Mouse (Mus musculus): ENCODE results near the gene Gfer. TPM values are rescaled to one million over a fixed set of nuclear protein-coding genes. Genes with fewer than 3 reads are reported as not detected.
A peak's percentile ranks its signal among the peaks of the same experiment; 100 is the strongest.

Gene Gfer
- total and polyA plus RNA-seq, 3 experiments, result 83.0 to 86.8 TPM; not detected in 1

GRCm38 (mm10) chr17:24649581-24650069, 46.3 kb downstream of the Gfer start:
- H3K4me3 ChIP-seq (ENCODE audit: control insufficient read depth in 1 of 2, insufficient read depth in 1 of 2, low read depth in 2 of 2, low read length in 2 of 2), result peak overlapping the region; percentile 53 to 56; a peak in 3 of 4 replicates
- H3K9me3 ChIP-seq (replicated peaks; ENCODE audit: insufficient read depth, low read length), result no peaks in the 10 kb centered on the region
- H3K36me3 ChIP-seq (ENCODE audit: control insufficient read depth in 1 of 2, insufficient read depth in 2 of 2, low read length in 2 of 2), result no peaks in the 10 kb centered on the region
- H3K4me1 ChIP-seq (ENCODE audit: control insufficient read depth in 1 of 2, insufficient read depth in 2 of 2, low read length in 2 of 2), result no peaks in the 10 kb centered on the region
- no peak for DNase-seq (ENCODE audit: low read depth, low spot score)
- peak overlapping the region; percentile 52 for H3K9ac ChIP-seq (ENCODE audit: control insufficient read depth, low read depth, low read length, poor library complexity, severe bottlenecking)
- no peak for TF ChIP-seq MAX (IDR thresholded peaks at IDR 0.05; ENCODE audit: low read length)
- no peak for TF ChIP-seq TAL1 (IDR thresholded peaks at IDR 0.05; ENCODE audit: low read length)
- H3K27ac ChIP-seq (ENCODE audit: control insufficient read depth, low read depth, low read length), result no peak overlapping the region
- no peaks in the 10 kb centered on the region for H3K79me2 ChIP-seq (ENCODE audit: control insufficient read depth, insufficient read depth, low read length, poor library complexity)
- H3K27me3 ChIP-seq (ENCODE audit: control insufficient read depth in 1 of 2, insufficient read depth in 2 of 2, low read length in 2 of 2), result peaks cover 16 to 25% of the 10 kb centered on the region in 2 experiments

- Histone ChIP-seq H3K9me3 (replicated peaks; ENCODE audit: insufficient read depth, low read length) (no peaks in the 10 kb centered on the region), H3K9ac (ENCODE audit: control insufficient read depth, low read depth, low read length, poor library complexity, severe bottlenecking) (no peak overlapping the region), H3K79me2 (ENCODE audit: control insufficient read depth, insufficient read depth, low read length, poor library complexity) (no peaks in the 10 kb centered on the region), H3K4me3 (ENCODE audit: control insufficient read depth in 1 of 2, insufficient read depth in 1 of 2, low read depth in 2 of 2, low read length in 2 of 2) (no peak overlapping the region), H3K4me1 (ENCODE audit: control insufficient read depth in 1 of 2, insufficient read depth in 2 of 2, low read length in 2 of 2) (no peaks in the 10 kb centered on the region), H3K27ac (ENCODE audit: control insufficient read depth, low read depth, low read length) (no peak overlapping the region), H3K27me3 (ENCODE audit: control insufficient read depth in 1 of 2, insufficient read depth in 2 of 2, low read length in 2 of 2) (peaks cover 16 to 25% of the 10 kb centered on the region in 2 experiments), H3K36me3 (ENCODE audit: control insufficient read depth in 1 of 2, insufficient read depth in 2 of 2, low read length in 2 of 2) (no peaks in the 10 kb centered on the region)
- DNase-seq (ENCODE audit: low read depth, low spot score), result no peak
- TF ChIP-seq MAX (IDR thresholded peaks at IDR 0.05; ENCODE audit: low read length) (no peak), MYB (IDR thresholded peaks at IDR 0.05; ENCODE audit: low read depth, low read length) (no peak), TAL1 (IDR thresholded peaks at IDR 0.05; ENCODE audit: low read length) (no peak), RAD21 (IDR thresholded peaks at IDR 0.05; ENCODE audit: low read depth, low read length) (no peak), POLR2AphosphoS2 (IDR thresholded peaks at IDR 0.05; ENCODE audit: low read length) (no peak), ETS1 (IDR thresholded peaks at IDR 0.05; ENCODE audit: low read depth, low read length) (no peak), KAT2A (conservative IDR thresholded peaks at IDR 0.05; ENCODE audit: low read depth, low read length) (no peak), ZKSCAN1 (IDR thresholded peaks at IDR 0.05; ENCODE audit: low read depth, low read length) (no peak), POLR2AphosphoS5 (IDR thresholded peaks at IDR 0.05; ENCODE audit: borderline replicate concordance, low read depth, low read length) (no peak)
Observed at GRCm38 (mm10) chr17:24648731-24649377, 47.1 kb downstream of the Gfer start.

GRCm38 (mm10) chr17:24647493-24647892, 48.5 kb downstream of the Gfer start:
- no peaks in the 10 kb centered on the region for H3K79me2 ChIP-seq (ENCODE audit: control insufficient read depth, insufficient read depth, low read length, poor library complexity)
- no peaks in the 10 kb centered on the region for H3K36me3 ChIP-seq (ENCODE audit: control insufficient read depth in 1 of 2, insufficient read depth in 2 of 2, low read length in 2 of 2)
- H3K27ac ChIP-seq (ENCODE audit: control insufficient read depth, low read depth, low read length), result no peak overlapping the region
- peaks cover 16 to 25% of the 10 kb centered on the region in 2 experiments for H3K27me3 ChIP-seq (ENCODE audit: control insufficient read depth in 1 of 2, insufficient read depth in 2 of 2, low read length in 2 of 2)
- no peak overlapping the region for H3K9ac ChIP-seq (ENCODE audit: control insufficient read depth, low read depth, low read length, poor library complexity, severe bottlenecking)
- DNase-seq (ENCODE audit: low read depth, low spot score), result no peak
- TF ChIP-seq TAL1 (IDR thresholded peaks at IDR 0.05; ENCODE audit: low read length) (no peak), NELFE (IDR thresholded peaks at IDR 0.05; ENCODE audit: low read depth, low read length) (no peak), SMC3 (IDR thresholded peaks at IDR 0.05; ENCODE audit: low read depth, low read length) (no peak), BHLHE40 (IDR thresholded peaks at IDR 0.05; ENCODE audit: borderline replicate concordance, low read depth, low read length) (no peak), RAD21 (IDR thresholded peaks at IDR 0.05; ENCODE audit: low read depth, low read length) (no peak), GABPA (IDR thresholded peaks at IDR 0.05; ENCODE audit: low read depth, low read length) (no peak), ELF1 (IDR thresholded peaks at IDR 0.05; ENCODE audit: low read depth, low read length) (no peak), USF2 (IDR thresholded peaks at IDR 0.05; ENCODE audit: borderline replicate concordance in 1 of 2, insufficient read depth in 1 of 2, low read depth in 1 of 2, low read length in 2 of 2) (no peak), E2F4 (IDR thresholded peaks at IDR 0.05; ENCODE audit: borderline replicate concordance, low read depth, low read length) (no peak), MYC (IDR thresholded peaks at IDR 0.05; ENCODE audit: low read depth, low read length) (no peak), CHD1 (IDR thresholded peaks at IDR 0.05; ENCODE audit: low read depth, low read length) (no peak), MAX (IDR thresholded peaks at IDR 0.05; ENCODE audit: low read length) (no peak), MAFK (IDR thresholded peaks at IDR 0.05; ENCODE audit: borderline replicate concordance, low read depth, low read length) (no peak), CTCF (IDR thresholded peaks at IDR 0.05 in 2 of 3, conservative IDR thresholded peaks at IDR 0.05 in 1 of 3; ENCODE audit: control insufficient read depth in 1 of 3, insufficient read depth in 1 of 3, low read depth in 2 of 3, low read length in 3 of 3, poor library complexity in 1 of 3, severe bottlenecking in 1 of 3) (no peak), MYB (IDR thresholded peaks at IDR 0.05; ENCODE audit: low read depth, low read length) (no peak), POLR2A (IDR thresholded peaks at IDR 0.05; ENCODE audit: control insufficient read depth in 1 of 2, insufficient read depth in 1 of 2, low read depth in 1 of 2, low read length in 2 of 2, poor library complexity in 1 of 2) (no peak), ETS1 (IDR thresholded peaks at IDR 0.05; ENCODE audit: low read depth, low read length) (no peak), ZMIZ1 (IDR thresholded peaks at IDR 0.05; ENCODE audit: low read depth, low read length) (no peak), MXI1 (IDR thresholded peaks at IDR 0.05; ENCODE audit: low read depth, low read length) (no peak), JUND (IDR thresholded peaks at IDR 0.05; ENCODE audit: low read depth, low read length) (no peak)
- no peaks in the 10 kb centered on the region for H3K4me1 ChIP-seq (ENCODE audit: control insufficient read depth in 1 of 2, insufficient read depth in 2 of 2, low read length in 2 of 2)
- no peak overlapping the region for H3K4me3 ChIP-seq (ENCODE audit: control insufficient read depth in 1 of 2, insufficient read depth in 1 of 2, low read depth in 2 of 2, low read length in 2 of 2)
- H3K9me3 ChIP-seq (replicated peaks; ENCODE audit: insufficient read depth, low read length), result no peaks in the 10 kb centered on the region

Measured in MEL (cell line).